Mouse (Mus musculus): ENCODE results near the gene Dus3l. TPM values are rescaled to one million over a fixed set of nuclear protein-coding genes. Genes with fewer than 3 reads are reported as not detected.

Gene Dus3l
- total RNA-seq (2012; rRNA removed) (34.1 and 38.9 TPM in 2 replicates), polyA plus RNA-seq (2012; ENCODE audit: insufficient read depth in 1 of 2, insufficient read length in 2 of 2, low read depth in 1 of 2, low replicate concordance in 2 of 2, missing spikeins in 1 of 2) (10 to 100 TPM in 1 of 2 experiments, not detected in 1; 70.5 TPM)

DNA sequence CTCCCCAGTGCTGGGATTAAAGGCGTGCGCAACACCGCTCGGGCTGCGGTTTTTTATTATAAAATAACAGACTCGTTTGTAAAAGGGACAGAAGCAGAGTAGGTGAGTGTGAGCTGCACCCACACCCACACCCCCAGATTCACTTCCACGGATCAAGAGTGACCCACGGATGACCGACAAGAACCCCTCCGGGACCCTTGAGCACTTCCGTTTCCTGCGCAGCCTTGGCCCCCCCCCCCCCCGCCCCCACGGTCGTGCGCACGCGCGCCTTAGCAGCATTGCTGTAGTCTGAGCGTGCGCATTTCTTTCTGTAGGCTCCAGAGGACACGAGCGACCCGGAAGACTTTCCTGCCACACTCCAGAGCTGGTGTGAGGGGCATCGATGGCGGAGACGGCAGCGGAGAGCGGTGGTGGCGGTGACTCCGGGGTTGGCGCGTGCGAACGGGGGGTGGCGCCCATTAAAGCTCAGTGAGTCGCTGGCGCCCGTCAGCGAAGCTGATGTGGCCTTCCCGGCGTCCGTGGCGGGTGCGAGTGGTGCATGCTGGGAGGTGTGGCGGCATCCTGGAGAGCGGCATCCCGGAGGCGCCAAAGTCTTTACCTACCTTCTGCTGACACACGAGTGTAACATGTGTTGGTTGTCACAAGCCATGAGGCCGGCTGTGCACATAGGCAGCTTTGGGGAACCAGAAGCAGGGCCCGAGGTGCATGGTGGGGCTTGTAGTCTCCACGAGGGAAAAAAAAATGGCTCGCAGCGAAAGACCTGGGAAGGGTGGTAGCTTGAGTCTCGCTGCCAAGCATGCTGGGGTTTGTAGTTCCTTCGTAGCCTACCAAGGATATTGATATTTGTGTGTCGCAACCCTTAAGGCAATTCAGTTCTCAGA is at the start of gene Dus3l:
Gene Dus3l (plus strand): TSS at position 284 of the 881 bp plus-strand sequence.
- peak within 1 kb of the TSS; percentile 90 for H3K27ac ChIP-seq (ENCODE audit: control insufficient read depth, low read depth, low read length)
- H3K27me3 ChIP-seq (ENCODE audit: control insufficient read depth in 1 of 2, insufficient read depth in 2 of 2, low read length in 2 of 2) = no peaks in the 10 kb centered on the region
- H3K4me1 ChIP-seq (ENCODE audit: control insufficient read depth in 1 of 2, insufficient read depth in 2 of 2, low read length in 2 of 2) = peaks cover 0 to 28% of the 10 kb centered on the region in 2 experiments; a peak in 3 of 4 replicates
- TF ChIP-seq MYC (IDR thresholded peaks at IDR 0.05; ENCODE audit: low read depth, low read length) (peak; percentile 94), BHLHE40 (IDR thresholded peaks at IDR 0.05; ENCODE audit: borderline replicate concordance, low read depth, low read length) (no peak), MAFK (IDR thresholded peaks at IDR 0.05; ENCODE audit: borderline replicate concordance, low read depth, low read length) (no peak), ETS1 (IDR thresholded peaks at IDR 0.05; ENCODE audit: low read depth, low read length) (0 out of 2 replicates have a peak, but pooled peaks have one; percentile 9), ZC3H11A (IDR thresholded peaks at IDR 0.05; ENCODE audit: low read depth, low read length) (no peak), GABPA (IDR thresholded peaks at IDR 0.05; ENCODE audit: low read depth, low read length) (no peak), NELFE (IDR thresholded peaks at IDR 0.05; ENCODE audit: low read depth, low read length) (peak; percentile 55), POLR2AphosphoS2 (IDR thresholded peaks at IDR 0.05; ENCODE audit: low read length) (no peak; the same call in 1 of the 2 replicates), CHD1 (IDR thresholded peaks at IDR 0.05; ENCODE audit: low read depth, low read length) (no peak), CHD2 (IDR thresholded peaks at IDR 0.05; ENCODE audit: low read length) (peak; percentile 34; the same call in 1 of the 2 replicates), ZKSCAN1 (IDR thresholded peaks at IDR 0.05; ENCODE audit: low read depth, low read length) (no peak), MYB (IDR thresholded peaks at IDR 0.05; ENCODE audit: low read depth, low read length) (no peak), MAX (IDR thresholded peaks at IDR 0.05; ENCODE audit: low read length) (peak; percentile 87), ELF1 (IDR thresholded peaks at IDR 0.05; ENCODE audit: low read depth, low read length) (peak; percentile 84), HCFC1 (IDR thresholded peaks at IDR 0.05; ENCODE audit: low read depth, low read length) (peak; percentile 94), TBP (IDR thresholded peaks at IDR 0.05; ENCODE audit: low read depth, low read length) (0 out of 2 replicates have a peak, but pooled peaks have one; percentile 49), E2F4 (IDR thresholded peaks at IDR 0.05; ENCODE audit: borderline replicate concordance, low read depth, low read length) (no peak), MXI1 (IDR thresholded peaks at IDR 0.05; ENCODE audit: low read depth, low read length) (peak; percentile 79), CTCF (IDR thresholded peaks at IDR 0.05 in 2 of 3, conservative IDR thresholded peaks at IDR 0.05 in 1 of 3; ENCODE audit: control insufficient read depth in 1 of 3, insufficient read depth in 1 of 3, low read depth in 2 of 3, low read length in 3 of 3, poor library complexity in 1 of 3, severe bottlenecking in 1 of 3) (no peak), USF1 (IDR thresholded peaks at IDR 0.05; ENCODE audit: low read depth, low read length) (peak; percentile 38; the same call in 1 of the 2 replicates), TAL1 (IDR thresholded peaks at IDR 0.05; ENCODE audit: low read length) (no peak), NRF1 (IDR thresholded peaks at IDR 0.05; ENCODE audit: insufficient read depth, low read depth, low read length, poor library complexity, severe bottlenecking) (peak; percentile 87), ZMIZ1 (IDR thresholded peaks at IDR 0.05; ENCODE audit: low read depth, low read length) (no peak; the same call in none of the 2 replicates), RCOR1 (IDR thresholded peaks at IDR 0.05; ENCODE audit: low read depth, low read length) (0 out of 2 replicates have a peak, but pooled peaks have one; percentile 0), RAD21 (IDR thresholded peaks at IDR 0.05; ENCODE audit: low read depth, low read length) (no peak), UBTF (IDR thresholded peaks at IDR 0.05; ENCODE audit: borderline replicate concordance, insufficient read depth, low read depth, low read length) (no peak), TCF12 (IDR thresholded peaks at IDR 0.05; ENCODE audit: low read depth, low read length) (0 out of 2 replicates have a peak, but pooled peaks have one; percentile 11), KAT2A (conservative IDR thresholded peaks at IDR 0.05; ENCODE audit: low read depth, low read length) (peak; percentile 83), MAZ (IDR thresholded peaks at IDR 0.05; ENCODE audit: low read depth, low read length) (peak; percentile 88; the same call in 1 of the 2 replicates), POLR2AphosphoS5 (IDR thresholded peaks at IDR 0.05; ENCODE audit: borderline replicate concordance, low read depth, low read length) (no peak), POLR2A (IDR thresholded peaks at IDR 0.05; ENCODE audit: control insufficient read depth in 1 of 2, insufficient read depth in 1 of 2, low read depth in 1 of 2, low read length in 2 of 2, poor library complexity in 1 of 2) (peak; percentile 42 to 85; a peak in 3 of 4 replicates), SMC3 (IDR thresholded peaks at IDR 0.05; ENCODE audit: low read depth, low read length) (no peak), USF2 (IDR thresholded peaks at IDR 0.05; ENCODE audit: borderline replicate concordance in 1 of 2, insufficient read depth in 1 of 2, low read depth in 1 of 2, low read length in 2 of 2) (no peak), EP300 (IDR thresholded peaks at IDR 0.05; ENCODE audit: low read depth in 1 of 2, low read length in 2 of 2) (peak in 1 of 2 experiments; percentile 2; a peak in 1 of 4 replicates)

More for the DNA sequence above, at the start of gene Dus3l:
- H3K4me3 ChIP-seq (ENCODE audit: control insufficient read depth in 1 of 2, insufficient read depth in 1 of 2, low read depth in 2 of 2, low read length in 2 of 2) = peak within 1 kb of the TSS; percentile 76 to 84
- peak; percentile 94 for DNase-seq (ENCODE audit: low read depth, low spot score)
- H3K9ac ChIP-seq (ENCODE audit: control insufficient read depth, low read depth, low read length, poor library complexity, severe bottlenecking) = peak within 1 kb of the TSS; percentile 95
- peaks cover 0 to 9% of the 10 kb centered on the region in 2 experiments; a peak in 2 of 4 replicates for H3K36me3 ChIP-seq (ENCODE audit: control insufficient read depth in 1 of 2, insufficient read depth in 2 of 2, low read length in 2 of 2)
- H3K9me3 ChIP-seq (replicated peaks; ENCODE audit: insufficient read depth, low read length) = no peaks in the 10 kb centered on the region
- H3K79me2 ChIP-seq (ENCODE audit: control insufficient read depth, insufficient read depth, low read length, poor library complexity) = peaks cover 14% of the 10 kb centered on the region

Data from MEL (cell line).